Mouse (Mus musculus): ENCODE results near the gene Foxp1. TPM values are rescaled to one million over a fixed set of nuclear protein-coding genes. Genes with fewer than 3 reads are reported as not detected.

Gene Foxp1
- polyA plus RNA-seq, 1 experiment: 31.4 TPM

DNA sequence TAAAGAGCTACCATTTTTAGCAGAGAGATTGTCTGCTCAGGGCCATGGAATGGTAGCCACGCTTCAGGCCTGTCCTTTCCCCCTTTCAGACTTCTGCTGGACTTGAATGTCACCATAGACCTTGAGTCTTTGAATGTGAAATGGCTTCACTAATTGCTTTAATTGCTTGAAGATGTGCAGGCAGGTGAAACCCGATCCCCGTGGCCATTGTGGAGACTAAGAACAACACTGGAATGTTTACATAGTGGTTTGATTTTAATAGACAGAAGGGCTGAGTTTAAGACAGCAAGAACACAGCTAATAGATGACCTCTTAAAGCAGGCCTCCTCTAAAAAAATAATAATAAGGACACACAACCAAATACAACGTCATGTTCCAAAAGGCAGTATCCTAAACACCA is 422.7 kb downstream of the Foxp1 start:
- 54% methylated on average over 4 of the region's 4 CpGs for WGBS

DNA sequence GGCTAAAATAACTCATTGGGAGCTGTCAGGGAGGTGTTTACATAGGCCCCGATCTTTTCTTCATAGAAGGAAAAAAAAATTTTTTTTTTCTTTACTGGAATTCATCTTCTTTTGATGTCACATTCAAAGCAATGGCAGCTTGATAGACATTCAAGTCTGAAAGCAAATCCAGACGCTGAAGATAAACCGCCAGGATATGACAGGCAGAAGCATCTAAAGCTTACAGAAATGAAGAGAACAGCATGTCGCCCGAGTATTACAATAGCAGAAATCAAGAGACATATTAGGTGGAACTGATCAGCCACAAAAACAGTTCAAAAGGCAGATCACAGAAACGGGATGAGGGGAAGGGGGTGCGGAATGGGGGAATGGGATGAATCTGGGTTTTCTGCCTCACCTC is 425.3 kb downstream of the Foxp1 start:
- WGBS: 77% methylated on average over 7 of the region's 7 CpGs
- DNase-seq (ENCODE audit: low read depth, low spot score): no peak

More for the DNA sequence above, 422.7 kb downstream of the Foxp1 start:
- no peak for DNase-seq (ENCODE audit: low read depth, low spot score)

DNA sequence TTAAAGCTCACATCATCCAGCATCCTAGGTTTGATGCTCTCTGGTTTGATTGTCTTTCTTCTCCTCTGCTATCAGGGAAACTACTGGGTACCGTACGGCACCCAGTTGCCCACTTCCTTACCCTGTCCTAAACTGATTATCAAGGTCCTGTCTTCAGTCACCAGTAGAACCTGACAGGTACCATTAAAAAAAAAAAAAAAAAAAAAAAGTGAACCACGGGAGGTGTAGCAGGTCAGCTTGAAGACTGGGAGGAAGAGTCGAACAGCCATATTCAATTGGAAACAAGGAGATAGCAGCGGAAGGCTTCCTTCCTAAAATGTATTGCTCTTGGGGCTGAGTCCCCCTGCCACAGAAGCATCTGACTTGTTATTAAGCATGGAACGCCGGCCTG is 425.8 kb downstream of the Foxp1 start:
- WGBS: 68% methylated on average over 7 of the region's 7 CpGs
- no peak for DNase-seq (ENCODE audit: low read depth, low spot score)

DNA sequence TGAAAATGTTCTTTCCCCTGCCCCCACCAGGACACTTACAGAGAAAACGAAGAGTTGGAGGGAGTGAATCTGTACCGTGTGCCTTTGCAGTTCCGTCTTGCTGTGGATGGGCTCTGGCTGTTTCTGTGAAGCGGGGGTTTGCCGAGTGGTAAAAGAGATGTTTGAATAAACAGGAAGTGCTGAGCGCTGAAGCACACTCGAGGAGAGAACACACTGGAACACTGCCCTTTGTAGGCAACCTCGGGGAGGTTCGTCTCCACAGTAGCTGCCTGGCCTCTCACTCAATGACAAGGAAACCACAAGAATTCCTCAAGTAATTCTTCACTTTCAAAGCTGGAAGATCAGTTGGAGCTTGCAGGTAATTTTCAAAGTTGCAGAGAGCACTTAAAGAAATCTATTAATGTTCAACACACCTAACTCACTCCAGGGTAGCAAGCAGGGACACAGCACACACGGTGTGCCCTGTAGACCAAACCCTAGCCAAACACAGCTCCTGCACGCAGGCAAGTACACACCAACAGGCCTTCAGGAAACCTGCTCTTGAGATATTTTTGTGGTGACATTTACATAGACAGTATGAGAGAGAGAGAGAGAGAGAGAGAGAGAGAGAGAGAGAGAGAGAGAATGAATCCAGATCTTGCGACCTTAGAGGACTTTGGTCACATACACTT is 426.3 kb downstream of the Foxp1 start:
- no peak for DNase-seq (ENCODE audit: low read depth, low spot score)
- WGBS: 8% methylated on average over 12 of the region's 12 CpGs

DNA sequence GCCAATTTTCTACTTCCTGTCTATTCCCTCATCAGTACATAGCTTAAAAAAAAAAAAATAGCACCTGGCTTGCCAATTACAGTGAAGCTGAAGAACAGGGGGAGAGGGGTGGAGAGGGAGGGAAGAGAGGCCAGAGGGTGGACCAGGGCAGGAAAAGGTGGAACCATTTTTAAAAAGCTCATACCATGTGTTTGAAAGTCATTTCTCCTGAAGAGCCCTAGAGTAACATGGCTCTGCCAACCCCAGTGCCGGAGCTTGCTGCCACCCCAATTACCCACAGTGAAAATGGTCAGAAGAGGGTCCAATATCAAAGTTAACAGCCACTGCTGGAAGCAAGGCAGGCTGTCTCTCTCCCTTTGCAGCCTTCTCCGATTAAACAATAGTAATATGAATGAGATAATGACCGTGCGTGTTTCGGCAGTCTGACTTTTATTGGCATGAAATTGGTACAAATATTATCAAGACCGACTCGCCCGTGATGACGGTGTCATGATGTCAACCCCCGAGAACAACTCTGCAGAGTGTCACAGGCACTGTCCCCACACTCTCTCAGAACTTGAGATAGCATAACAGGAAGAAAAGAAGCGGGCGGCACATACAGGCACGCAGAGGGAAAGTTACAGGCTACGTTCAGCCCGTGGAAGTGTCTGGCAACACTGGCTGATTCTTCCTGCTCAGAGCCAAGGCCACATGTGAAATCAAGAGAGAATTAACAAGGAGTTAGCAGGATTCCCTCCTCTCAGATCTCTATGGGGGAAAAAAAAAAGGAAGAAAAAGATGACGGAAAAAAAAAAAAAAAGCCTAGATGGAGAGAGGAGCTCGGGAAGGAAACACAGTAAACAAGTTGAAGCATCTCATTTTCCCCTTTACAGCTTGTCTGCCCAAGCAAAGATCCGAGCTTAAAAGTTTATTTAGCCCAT is 427.1 kb downstream of the Foxp1 start:
- 2% methylated on average over 18 of the region's 18 CpGs for WGBS
- DNase-seq (ENCODE audit: low read depth, low spot score): no peak

DNA sequence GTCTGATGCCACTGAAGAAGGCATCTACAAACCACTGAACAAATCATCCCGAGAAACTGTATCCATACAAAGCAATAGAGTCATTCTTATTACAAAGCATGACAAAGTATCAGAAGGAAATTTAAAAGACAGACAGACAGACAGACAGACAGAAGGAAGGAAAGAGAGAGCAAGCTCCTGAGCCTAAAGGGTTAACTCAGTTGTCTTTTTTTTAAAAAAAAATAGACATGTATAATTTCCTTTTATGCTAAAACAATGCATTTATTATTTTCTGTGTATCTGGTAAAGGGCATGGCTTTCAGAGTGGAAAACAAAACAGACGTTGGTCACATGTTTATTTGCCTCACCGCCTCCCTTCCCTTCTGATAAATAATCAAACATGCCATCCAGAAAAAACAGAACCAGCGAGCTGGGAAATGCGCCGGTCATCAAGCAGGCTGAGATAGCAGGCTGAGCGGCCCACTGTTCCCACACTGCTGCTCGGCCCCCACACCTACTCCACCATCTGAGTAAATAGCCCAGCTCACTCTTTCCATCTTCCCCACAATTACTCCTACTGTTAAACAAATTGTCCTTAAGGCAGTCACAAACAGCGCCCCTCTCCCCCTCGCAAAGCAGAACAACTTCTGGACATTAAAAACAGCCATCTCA is 428.1 kb downstream of the Foxp1 start:
- 32% methylated on average over 10 of the region's 10 CpGs for WGBS
- no peak for DNase-seq (ENCODE audit: low read depth, low spot score)

DNA sequence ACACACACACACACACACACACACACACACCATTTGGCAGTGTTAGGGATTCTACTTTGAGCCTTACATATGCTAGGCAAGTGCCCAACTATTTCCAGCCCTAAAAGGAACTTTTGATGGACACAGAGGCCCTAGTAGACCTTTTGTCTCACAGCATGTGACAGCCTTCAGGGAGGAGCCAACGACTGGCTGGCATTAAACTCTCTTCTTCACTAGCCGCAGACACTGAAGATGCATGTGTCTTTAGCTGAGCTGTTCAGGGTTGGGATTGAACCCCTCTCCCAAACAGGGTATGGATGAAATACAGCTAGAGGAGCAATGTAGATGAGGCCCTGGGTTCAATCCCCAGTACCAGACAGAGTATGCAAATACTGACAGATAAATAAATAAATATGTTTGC is 428.7 kb downstream of the Foxp1 start:
- 53% methylated on average over 2 of the region's 2 CpGs for WGBS

DNA sequence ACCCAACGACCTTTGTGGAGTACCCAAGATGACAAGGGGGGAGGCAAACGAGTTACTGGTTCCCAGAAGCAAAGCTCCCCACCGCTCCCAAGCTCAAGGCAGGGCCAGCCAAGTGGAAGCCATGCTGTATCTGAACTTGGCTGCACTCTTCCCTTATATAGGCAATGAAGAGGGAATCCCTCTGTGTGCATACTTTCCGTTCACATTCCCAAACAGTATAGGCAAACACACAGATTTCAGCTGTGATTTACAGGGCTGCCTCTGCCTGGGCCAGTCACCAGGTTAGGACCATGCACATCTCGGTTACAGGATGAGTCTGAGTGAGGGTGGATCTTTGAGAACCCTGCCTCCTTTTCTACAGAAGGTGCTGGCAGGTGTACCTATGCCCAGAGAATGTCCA is 429.3 kb downstream of the Foxp1 start:
- no peak for DNase-seq (ENCODE audit: low read depth, low spot score)
- 32% methylated on average over 5 of the region's 5 CpGs for WGBS

More for the DNA sequence above, 428.7 kb downstream of the Foxp1 start:
- DNase-seq (ENCODE audit: low read depth, low spot score): no peak

DNA sequence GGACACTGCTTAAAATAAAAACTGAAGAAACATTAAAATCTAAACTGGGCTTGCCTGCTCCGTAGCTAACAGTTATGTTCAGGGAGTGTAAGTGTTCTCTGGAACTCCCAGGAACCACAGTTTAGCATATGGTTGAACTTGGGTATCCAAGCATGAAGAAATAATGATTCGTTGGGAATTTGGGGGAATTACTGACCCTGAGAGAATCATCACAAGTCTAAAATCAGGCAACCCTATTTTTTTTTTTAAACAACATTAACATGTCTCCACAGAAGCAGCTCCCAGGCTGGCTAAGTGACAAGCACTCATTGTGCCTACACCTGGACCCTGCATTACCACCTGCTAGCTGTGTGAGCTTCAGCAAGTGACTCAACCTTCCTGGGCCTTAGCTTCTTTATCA is 430.7 kb downstream of the Foxp1 start:
- no peak for DNase-seq (ENCODE audit: low read depth, low spot score)
- 83% methylated on average over 2 of the region's 2 CpGs for WGBS

DNA sequence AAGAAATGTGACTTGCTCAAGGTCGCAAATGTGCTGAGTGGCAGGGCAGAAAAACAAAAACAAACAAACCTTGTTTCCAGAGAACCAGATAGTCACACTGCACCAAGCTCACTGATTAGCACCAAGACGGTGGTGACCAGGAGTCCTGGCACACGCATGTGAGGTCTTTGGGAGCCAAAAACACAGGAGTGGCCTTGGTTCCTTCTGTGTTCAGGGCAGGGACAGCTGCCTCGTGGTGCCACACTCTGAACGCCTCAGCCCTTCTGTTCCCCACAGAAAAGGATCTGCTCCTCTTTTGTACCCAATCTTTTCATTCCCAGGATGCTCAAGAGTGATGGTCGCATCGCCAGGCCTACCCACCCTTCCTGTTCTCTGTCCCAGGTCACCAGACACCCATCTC is 434.9 kb downstream of the Foxp1 start:
- 76% methylated on average over 7 of the region's 7 CpGs for WGBS
- no peak for DNase-seq (ENCODE audit: low read depth, low spot score)

DNA sequence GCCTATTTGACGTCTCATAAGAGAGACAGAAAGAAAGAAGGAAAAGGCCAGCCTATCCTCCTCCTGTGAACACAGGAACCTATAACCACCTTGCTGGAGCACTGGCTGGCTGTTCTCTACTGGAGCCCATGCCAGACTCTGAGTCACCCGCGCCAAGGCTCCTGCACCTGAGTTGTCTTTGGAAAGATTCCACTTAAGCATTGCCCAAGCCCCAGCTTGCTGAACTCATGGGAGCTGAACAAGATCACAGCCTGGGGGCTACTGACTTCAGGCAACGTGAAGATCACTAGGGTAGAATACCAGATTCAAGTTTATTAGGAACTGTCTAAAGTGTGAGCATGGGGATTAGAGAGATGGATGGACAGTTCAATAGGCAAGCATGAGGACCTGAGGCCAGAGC is 437.6 kb downstream of the Foxp1 start:
- 33% methylated on average over 4 of the region's 4 CpGs for WGBS
- no peak for DNase-seq (ENCODE audit: low read depth, low spot score)

DNA sequence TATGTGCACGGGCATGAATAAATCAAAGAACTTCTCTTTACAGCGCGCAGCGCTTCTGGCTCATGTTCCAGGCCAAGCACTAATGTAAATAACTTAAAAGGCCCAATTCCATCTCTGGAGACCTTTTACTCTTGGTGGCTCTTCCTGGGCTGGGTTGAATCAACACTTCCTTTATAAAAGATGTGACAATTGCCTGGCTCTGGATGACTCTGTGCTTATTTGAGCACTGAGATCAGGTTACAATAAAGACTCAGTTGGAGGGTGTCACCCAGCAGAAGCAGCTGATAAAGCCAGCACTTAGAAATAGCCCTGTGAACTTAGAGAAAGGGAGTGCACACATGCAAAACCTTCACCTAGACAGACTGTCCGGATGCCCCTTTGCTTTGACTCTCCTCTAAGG is 441.3 kb downstream of the Foxp1 start:
- 14% methylated on average over 5 of the region's 5 CpGs for WGBS

DNA sequence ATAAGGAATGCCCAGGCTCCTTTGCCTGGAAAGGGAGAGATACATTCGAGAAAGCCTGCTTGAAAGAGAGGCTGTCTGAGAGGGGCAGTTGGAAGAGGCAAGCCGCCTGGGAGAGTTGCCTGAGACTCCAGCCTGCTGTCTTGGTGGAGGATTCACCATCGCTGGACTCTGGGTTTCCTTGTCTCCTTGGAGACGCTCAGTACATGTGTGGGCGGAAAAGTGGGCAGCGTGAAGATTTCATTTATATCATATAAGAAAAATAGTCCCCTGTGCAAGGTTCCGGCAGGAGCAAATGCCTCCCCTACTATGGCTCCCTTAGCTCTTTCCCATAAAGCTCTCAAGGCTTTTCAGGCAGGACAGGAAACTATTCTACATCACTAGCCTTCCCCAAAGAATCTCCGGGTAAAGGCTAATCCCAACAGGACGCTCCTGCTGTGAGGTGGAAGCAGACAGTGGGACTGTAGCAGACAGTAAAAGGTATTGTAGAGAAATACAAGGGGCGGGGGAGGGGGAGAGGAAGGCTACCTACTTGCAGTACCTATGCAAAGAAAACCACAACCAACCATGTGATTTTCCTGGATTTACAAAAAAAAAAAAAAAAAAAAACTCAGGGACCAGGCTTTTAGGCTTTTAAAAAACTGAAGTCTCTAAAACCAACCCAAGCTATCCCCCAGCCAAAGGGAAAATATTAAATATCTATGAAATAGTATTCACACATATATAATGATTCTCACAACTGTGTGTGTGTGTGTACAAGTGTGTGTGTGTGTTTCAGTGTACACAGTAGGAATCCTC is 443.3 kb downstream of the Foxp1 start:
- no peak for DNase-seq (ENCODE audit: low read depth, low spot score)
- 86% methylated on average over 10 of the region's 10 CpGs for WGBS

More for the DNA sequence above, 441.3 kb downstream of the Foxp1 start:
- DNase-seq (ENCODE audit: low read depth, low spot score): no peak

DNA sequence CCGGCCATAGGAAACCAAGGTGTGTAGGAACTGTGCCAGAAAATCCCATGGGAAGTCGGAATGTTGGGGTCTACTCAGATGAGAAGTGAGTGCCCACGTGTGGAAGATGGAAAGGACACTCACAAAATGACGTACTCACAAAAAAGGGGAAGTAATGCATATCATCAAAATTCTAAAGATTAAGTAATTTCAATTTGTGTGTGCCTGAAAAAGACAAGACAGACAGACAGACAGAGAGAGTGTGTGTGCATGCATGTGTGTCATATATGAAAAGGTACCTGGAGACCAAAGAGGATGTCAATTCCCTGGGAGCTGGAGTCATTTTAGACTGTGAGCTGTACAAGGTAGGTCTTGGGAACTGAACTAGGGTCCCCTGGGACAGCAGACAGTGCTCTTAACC is 444.4 kb downstream of the Foxp1 start:
- WGBS: 90% methylated on average over 4 of the region's 4 CpGs
- no peak for DNase-seq (ENCODE audit: low read depth, low spot score)

DNA sequence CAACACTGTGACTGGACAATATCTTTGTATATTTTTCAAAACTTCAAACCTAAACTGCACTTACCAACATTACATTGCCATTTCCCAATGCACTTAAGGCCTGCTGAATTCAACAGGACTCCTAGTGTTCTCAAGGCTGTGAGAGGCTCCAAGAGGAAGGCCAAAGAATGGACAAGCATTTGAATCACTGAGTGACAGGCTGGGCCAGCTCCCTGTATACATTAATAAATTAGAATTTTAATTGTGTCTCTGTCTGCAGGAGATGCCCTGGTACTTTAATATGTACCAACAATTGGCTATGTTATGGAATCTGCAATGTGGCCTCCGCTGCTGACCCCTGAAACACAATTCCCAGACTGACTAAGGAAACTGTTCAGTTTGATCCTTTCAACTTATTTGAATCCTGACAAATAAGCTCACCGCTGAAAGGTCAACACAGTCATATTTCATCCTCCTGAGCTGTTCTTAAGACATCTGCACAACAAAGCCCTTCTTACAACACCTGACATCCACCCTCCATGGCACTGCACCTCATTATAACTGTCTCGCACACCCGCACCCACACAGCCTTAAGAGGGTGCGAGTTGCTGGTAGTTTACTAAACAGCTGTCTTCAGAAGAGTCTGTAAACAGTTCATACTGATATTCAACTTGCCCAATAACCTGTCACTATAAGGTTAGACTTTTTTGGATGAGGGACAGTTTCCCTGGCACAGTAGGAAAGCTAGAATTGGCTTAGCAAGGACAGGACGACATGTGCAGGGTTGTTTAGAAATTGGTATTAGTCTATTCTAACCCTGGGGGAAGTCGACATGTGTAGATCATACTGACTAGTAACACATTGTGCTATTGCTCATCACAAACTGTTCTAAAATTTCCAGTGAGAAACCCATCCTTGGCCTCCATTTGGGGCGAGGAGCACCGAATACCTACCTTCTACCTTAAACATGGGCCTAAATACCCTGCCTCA is 448.9 kb downstream of the Foxp1 start:
- 93% methylated on average over 9 of the region's 9 CpGs for WGBS
- DNase-seq (ENCODE audit: low read depth, low spot score): no peak

DNA sequence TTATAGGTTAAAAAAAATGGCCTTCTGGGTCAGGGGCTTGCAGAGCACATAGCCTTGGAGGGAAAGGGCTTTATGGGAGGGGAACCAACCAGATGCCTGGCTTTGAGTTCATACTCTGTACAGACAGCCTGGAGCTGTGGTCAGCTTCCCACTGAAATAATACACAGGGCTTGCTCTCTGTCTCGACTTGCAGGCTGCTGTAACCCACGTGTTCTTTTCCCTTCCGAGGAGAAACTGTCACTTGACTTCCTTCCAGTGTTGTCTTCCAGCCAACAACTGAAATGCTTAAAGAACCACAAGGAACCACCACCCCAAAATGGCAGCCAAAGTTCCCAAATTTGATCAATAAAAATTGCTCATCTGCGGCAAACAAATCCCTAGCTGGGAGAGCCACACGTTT is 451.8 kb downstream of the Foxp1 start:
- DNase-seq (ENCODE audit: low read depth, low spot score): no peak
- WGBS: 68% methylated on average over 5 of the region's 5 CpGs

DNA sequence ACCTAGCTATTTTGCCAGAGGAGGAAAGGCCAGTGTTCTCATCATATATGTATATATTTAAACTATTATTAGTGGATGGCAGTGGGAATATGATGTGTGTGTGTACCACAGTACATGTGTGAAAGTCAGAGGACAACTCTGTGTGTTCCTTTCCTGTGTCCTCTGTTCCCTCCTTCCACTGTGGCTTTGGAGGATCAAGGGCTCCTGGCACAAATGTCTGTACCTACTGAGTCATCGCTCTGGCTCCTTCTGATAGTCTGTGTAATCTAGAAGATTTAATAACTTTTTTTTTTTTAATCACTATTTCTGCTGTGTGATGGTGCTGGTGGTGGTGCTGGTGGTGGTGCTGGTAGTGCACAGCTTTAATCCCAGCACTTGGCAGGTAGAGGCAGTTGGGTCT is 452.8 kb downstream of the Foxp1 start:
- 96% methylated on average over 1 of the region's 1 CpGs for WGBS
- DNase-seq (ENCODE audit: low read depth, low spot score): no peak

DNA sequence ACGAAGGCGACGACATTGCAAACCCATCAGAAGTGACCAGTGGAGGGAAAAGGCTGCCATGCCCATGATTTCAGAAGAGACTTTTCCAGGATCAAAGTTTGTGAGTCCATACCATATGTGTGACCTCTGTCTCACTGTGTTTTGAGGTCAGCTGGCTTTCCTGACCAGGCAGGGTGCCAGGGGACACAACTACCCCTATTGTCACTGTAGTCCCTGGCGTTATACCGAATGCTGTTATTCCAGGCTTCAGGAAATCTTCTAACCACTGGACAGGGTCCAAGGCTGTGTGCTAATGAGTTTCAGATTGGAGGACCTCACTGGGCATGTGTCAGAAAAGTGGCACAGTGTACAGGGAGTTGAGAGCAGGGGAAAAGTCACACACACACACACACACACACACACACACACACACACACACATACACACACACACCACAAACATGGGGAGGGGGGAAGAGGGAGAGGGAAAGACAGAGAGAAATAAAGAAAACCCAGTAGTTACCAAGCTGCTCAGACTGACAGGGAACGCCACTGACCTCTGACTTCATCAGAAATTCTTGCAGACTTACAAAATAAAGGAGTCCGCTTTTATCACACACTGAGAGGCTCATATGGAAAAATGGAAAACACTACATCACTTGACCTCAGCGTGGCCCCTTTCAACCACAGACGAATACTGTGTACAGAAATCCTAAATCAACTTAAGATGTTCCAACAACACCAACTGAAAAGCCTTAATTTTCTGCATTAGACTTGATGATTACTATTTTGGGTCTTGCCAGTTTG is 456.8 kb downstream of the Foxp1 start:
- no peak for DNase-seq (ENCODE audit: low read depth, low spot score)
- WGBS: 69% methylated on average over 9 of the region's 9 CpGs

Measured in large intestine, adult 2 months (tissue).